Mouse (Mus musculus): ENCODE data around the gene Col24a1. TPM values are rescaled to one million over a fixed set of nuclear protein-coding genes. Genes with fewer than 3 reads are reported as not detected.

Gene Col24a1
- polyA plus RNA-seq, 1 experiment, result 0.53 TPM

GRCm38 (mm10) chr3:145320587-145321274 lies 28.5 kb downstream of the Col24a1 start:
- Histone ChIP-seq H3K36me3 (ENCODE audit: control insufficient read depth, insufficient read depth, low read length) (no peaks in the 10 kb centered on the region), H3K4me3 (ENCODE audit: control insufficient read depth, low read depth, low read length) (no peak overlapping the region), H3K27ac (ENCODE audit: control insufficient read depth, insufficient read depth, low read depth, low read length) (no peak overlapping the region), H3K4me1 (ENCODE audit: control insufficient read depth, insufficient read depth, low read length) (no peaks in the 10 kb centered on the region), H3K27me3 (ENCODE audit: control insufficient read depth, insufficient read depth, low read length) (no peaks in the 10 kb centered on the region)
- TF ChIP-seq POLR2A (IDR thresholded peaks at IDR 0.05; ENCODE audit: control insufficient read depth, low read depth, low read length) (no peak), CTCF (IDR thresholded peaks at IDR 0.05; ENCODE audit: control insufficient read depth, insufficient read depth, insufficient replicate concordance, low read depth, low read length) (no peak)

- H3K27ac ChIP-seq (ENCODE audit: control insufficient read depth, insufficient read depth, low read depth, low read length), result no peak overlapping the region
- H3K4me1 ChIP-seq (ENCODE audit: control insufficient read depth, insufficient read depth, low read length), result no peaks in the 10 kb centered on the region
- no peaks in the 10 kb centered on the region for H3K27me3 ChIP-seq (ENCODE audit: control insufficient read depth, insufficient read depth, low read length)
- H3K4me3 ChIP-seq (ENCODE audit: control insufficient read depth, low read depth, low read length), result no peak overlapping the region
- no peaks in the 10 kb centered on the region for H3K36me3 ChIP-seq (ENCODE audit: control insufficient read depth, insufficient read depth, low read length)
- TF ChIP-seq CTCF (IDR thresholded peaks at IDR 0.05; ENCODE audit: control insufficient read depth, insufficient read depth, insufficient replicate concordance, low read depth, low read length) (no peak), POLR2A (IDR thresholded peaks at IDR 0.05; ENCODE audit: control insufficient read depth, low read depth, low read length) (no peak)
These were observed 33.1 kb downstream of the Col24a1 start for GRCm38 (mm10) chr3:145325402-145325801.

- Histone ChIP-seq H3K27ac (ENCODE audit: control insufficient read depth, insufficient read depth, low read depth, low read length) (no peak overlapping the region), H3K27me3 (ENCODE audit: control insufficient read depth, insufficient read depth, low read length) (no peaks in the 10 kb centered on the region), H3K4me3 (ENCODE audit: control insufficient read depth, low read depth, low read length) (no peak overlapping the region), H3K36me3 (ENCODE audit: control insufficient read depth, insufficient read depth, low read length) (no peaks in the 10 kb centered on the region), H3K4me1 (ENCODE audit: control insufficient read depth, insufficient read depth, low read length) (no peaks in the 10 kb centered on the region)
- no peak for TF ChIP-seq POLR2A (IDR thresholded peaks at IDR 0.05; ENCODE audit: control insufficient read depth, low read depth, low read length)
- TF ChIP-seq CTCF (IDR thresholded peaks at IDR 0.05; ENCODE audit: control insufficient read depth, insufficient read depth, insufficient replicate concordance, low read depth, low read length), result no peak
These were observed 39.4 kb downstream of the Col24a1 start for GRCm38 (mm10) chr3:145331642-145332041.

- H3K27ac ChIP-seq (ENCODE audit: control insufficient read depth, insufficient read depth, low read depth, low read length), result no peak overlapping the region
- H3K4me3 ChIP-seq (ENCODE audit: control insufficient read depth, low read depth, low read length), result no peak overlapping the region
- H3K36me3 ChIP-seq (ENCODE audit: control insufficient read depth, insufficient read depth, low read length), result no peaks in the 10 kb centered on the region
- no peaks in the 10 kb centered on the region for H3K27me3 ChIP-seq (ENCODE audit: control insufficient read depth, insufficient read depth, low read length)
- TF ChIP-seq POLR2A (IDR thresholded peaks at IDR 0.05; ENCODE audit: control insufficient read depth, low read depth, low read length) (no peak), CTCF (IDR thresholded peaks at IDR 0.05; ENCODE audit: control insufficient read depth, insufficient read depth, insufficient replicate concordance, low read depth, low read length) (no peak)
- H3K4me1 ChIP-seq (ENCODE audit: control insufficient read depth, insufficient read depth, low read length), result no peaks in the 10 kb centered on the region
These were observed 41.8 kb downstream of the Col24a1 start for GRCm38 (mm10) chr3:145334046-145334445.

GRCm38 (mm10) chr3:145337161-145337560 lies 44.9 kb downstream of the Col24a1 start:
- TF ChIP-seq CTCF (IDR thresholded peaks at IDR 0.05; ENCODE audit: control insufficient read depth, insufficient read depth, insufficient replicate concordance, low read depth, low read length) (no peak), POLR2A (IDR thresholded peaks at IDR 0.05; ENCODE audit: control insufficient read depth, low read depth, low read length) (no peak)

GRCm38 (mm10) chr3:145339851-145340499 lies 47.7 kb downstream of the Col24a1 start:
- TF ChIP-seq POLR2A (IDR thresholded peaks at IDR 0.05; ENCODE audit: control insufficient read depth, low read depth, low read length) (no peak), CTCF (IDR thresholded peaks at IDR 0.05; ENCODE audit: control insufficient read depth, insufficient read depth, insufficient replicate concordance, low read depth, low read length) (no peak)
- H3K4me1 ChIP-seq (ENCODE audit: control insufficient read depth, insufficient read depth, low read length), result no peaks in the 10 kb centered on the region
- H3K27ac ChIP-seq (ENCODE audit: control insufficient read depth, insufficient read depth, low read depth, low read length), result no peak overlapping the region

More at GRCm38 (mm10) chr3:145337161-145337560, 44.9 kb downstream of the Col24a1 start:
- H3K27ac ChIP-seq (ENCODE audit: control insufficient read depth, insufficient read depth, low read depth, low read length), result no peak overlapping the region
- no peaks in the 10 kb centered on the region for H3K36me3 ChIP-seq (ENCODE audit: control insufficient read depth, insufficient read depth, low read length)
- no peaks in the 10 kb centered on the region for H3K27me3 ChIP-seq (ENCODE audit: control insufficient read depth, insufficient read depth, low read length)
- H3K4me3 ChIP-seq (ENCODE audit: control insufficient read depth, low read depth, low read length), result no peak overlapping the region
- H3K4me1 ChIP-seq (ENCODE audit: control insufficient read depth, insufficient read depth, low read length), result no peaks in the 10 kb centered on the region

GRCm38 (mm10) chr3:145348690-145349089 lies 56.4 kb downstream of the Col24a1 start:
- Histone ChIP-seq H3K4me3 (ENCODE audit: control insufficient read depth, low read depth, low read length) (no peak overlapping the region), H3K27me3 (ENCODE audit: control insufficient read depth, insufficient read depth, low read length) (no peaks in the 10 kb centered on the region), H3K27ac (ENCODE audit: control insufficient read depth, insufficient read depth, low read depth, low read length) (no peak overlapping the region), H3K4me1 (ENCODE audit: control insufficient read depth, insufficient read depth, low read length) (no peaks in the 10 kb centered on the region), H3K36me3 (ENCODE audit: control insufficient read depth, insufficient read depth, low read length) (no peaks in the 10 kb centered on the region)
- TF ChIP-seq CTCF (IDR thresholded peaks at IDR 0.05; ENCODE audit: control insufficient read depth, insufficient read depth, insufficient replicate concordance, low read depth, low read length) (no peak), POLR2A (IDR thresholded peaks at IDR 0.05; ENCODE audit: control insufficient read depth, low read depth, low read length) (no peak)

More at GRCm38 (mm10) chr3:145339851-145340499, 47.7 kb downstream of the Col24a1 start:
- H3K36me3 ChIP-seq (ENCODE audit: control insufficient read depth, insufficient read depth, low read length), result no peaks in the 10 kb centered on the region
- H3K4me3 ChIP-seq (ENCODE audit: control insufficient read depth, low read depth, low read length), result no peak overlapping the region
- no peaks in the 10 kb centered on the region for H3K27me3 ChIP-seq (ENCODE audit: control insufficient read depth, insufficient read depth, low read length)

All from testis, adult 2 months (tissue).